Comparison of ENCODE assay signal across 15 mouse cellular contexts in genomic region chr8:61181592-61181991, GRCm38 (mm10). TPM values are rescaled to one million over a fixed set of nuclear protein-coding genes. Genes with fewer than 3 reads are reported as not detected.
A peak's percentile ranks its signal among the peaks of the same experiment; 100 is the strongest.
DNase-seq lines count a peak whose midpoint lies in the region; ATAC-seq and TF ChIP-seq lines count a peak whose summit lies in the region.
"Had no signal": no experiment of that assay in that cellular context is flagged by ENCODE, and none has a peak within 500 bp of the region (broad histone marks: within the 10 kb centered on the region; RNA-seq: fewer than 3 reads in every experiment).

No protein-coding gene starts in this region.

- no peaks in the 10 kb centered on the region for H3K27me3 ChIP-seq in intestine, embryonic 14.5 days (replicated peaks; ENCODE audit: control insufficient read depth, insufficient read depth, low read length)
- H3K27me3 ChIP-seq in intestine, postnatal 0 days (replicated peaks; ENCODE audit: control insufficient read depth, insufficient read depth, low read length), result no peaks in the 10 kb centered on the region
- no peaks in the 10 kb centered on the region for H3K27me3 ChIP-seq in liver, adult 2 months (ENCODE audit: control insufficient read depth, insufficient read depth, low read length)
- no peaks in the 10 kb centered on the region for H3K27me3 ChIP-seq in liver, embryonic 11.5 days (replicated peaks; ENCODE audit: control insufficient read depth, insufficient read depth, low read length)
- no peaks in the 10 kb centered on the region for H3K27me3 ChIP-seq in lung, embryonic 15.5 days
- H3K27me3 ChIP-seq: embryonic facial prominence, embryonic 13.5 days; embryonic facial prominence, embryonic 15.5 days had no signal

- DNase-seq in intestine, embryonic 14.5 days (ENCODE audit: low spot score), result peak; percentile 39
- peak; percentile 2 for DNase-seq in liver, adult 2 months (ENCODE audit: extremely low read depth, low read depth, low spot score)
- DNase-seq in liver, embryonic 11.5 days (ENCODE audit: low spot score), result no peak
- no peak for DNase-seq in lung, postnatal 14 days
- DNase-seq: adrenal gland, adult 2 months; adrenal gland, postnatal 25 days; embryo, embryonic 11 days had no signal

- H3K4me3 ChIP-seq in intestine, embryonic 14.5 days (ENCODE audit: low read depth, low read length), result no peak overlapping the region
- H3K4me3 ChIP-seq in intestine, postnatal 0 days (ENCODE audit: low read depth, low read length), result no peak overlapping the region
- H3K4me3 ChIP-seq in liver, adult 2 months (ENCODE audit: insufficient read depth, low read depth, low read length), result no peak overlapping the region
- no peak overlapping the region for H3K4me3 ChIP-seq in liver, embryonic 11.5 days (ENCODE audit: low read depth, low read length)
- no peak overlapping the region for H3K4me3 ChIP-seq in lung, embryonic 15.5 days
- H3K4me3 ChIP-seq: embryonic facial prominence, embryonic 13.5 days; embryonic facial prominence, embryonic 15.5 days; erythroblast, embryonic 14.5 days; forebrain, embryonic 10.5 days; forebrain, embryonic 12.5 days had no signal

- no peaks in the 10 kb centered on the region for H3K9me3 ChIP-seq in intestine, embryonic 14.5 days (ENCODE audit: control insufficient read depth, low read length)
- H3K9me3 ChIP-seq in intestine, postnatal 0 days (ENCODE audit: control insufficient read depth), result no peaks in the 10 kb centered on the region
- H3K9me3 ChIP-seq in liver, embryonic 11.5 days (ENCODE audit: control insufficient read depth, low read length), result no peaks in the 10 kb centered on the region
- H3K9me3 ChIP-seq in lung, embryonic 15.5 days, result no peaks in the 10 kb centered on the region
- H3K9me3 ChIP-seq: embryonic facial prominence, embryonic 13.5 days; embryonic facial prominence, embryonic 15.5 days; forebrain, embryonic 10.5 days had no signal

- no peaks in the 10 kb centered on the region for H3K4me1 ChIP-seq in intestine, embryonic 14.5 days (replicated peaks; ENCODE audit: control insufficient read depth, insufficient read depth, low read length)
- H3K4me1 ChIP-seq in intestine, postnatal 0 days (replicated peaks; ENCODE audit: control insufficient read depth, insufficient read depth, low read length), result 0 out of 2 replicates have a peak, but pooled peaks cover 6% of the 10 kb centered on the region
- no peaks in the 10 kb centered on the region; the same call in 1 of the 2 replicates for H3K4me1 ChIP-seq in liver, adult 2 months (ENCODE audit: control insufficient read depth, insufficient read depth, low read length)
- no peaks in the 10 kb centered on the region for H3K4me1 ChIP-seq in liver, embryonic 11.5 days (replicated peaks; ENCODE audit: control insufficient read depth, insufficient read depth, low read length)
- H3K4me1 ChIP-seq in lung, embryonic 15.5 days, result peaks cover 21% of the 10 kb centered on the region
- H3K4me1 ChIP-seq: embryonic facial prominence, embryonic 13.5 days; embryonic facial prominence, embryonic 15.5 days had no signal

- H3K27ac ChIP-seq in intestine, embryonic 14.5 days (ENCODE audit: low read depth), result no peak overlapping the region
- no peak overlapping the region for H3K27ac ChIP-seq in intestine, postnatal 0 days (ENCODE audit: low read depth, low read length)
- no peak overlapping the region for H3K27ac ChIP-seq in liver, adult 2 months (replicated peaks; ENCODE audit: insufficient read depth, low read depth, low read length)
- H3K27ac ChIP-seq in liver, embryonic 11.5 days (ENCODE audit: low read depth, low read length), result no peak overlapping the region
- 0 out of 2 replicates have a peak overlapping the region, but pooled peaks have one; percentile 21 for H3K27ac ChIP-seq in lung, embryonic 15.5 days
- H3K27ac ChIP-seq: embryonic facial prominence, embryonic 13.5 days; embryonic facial prominence, embryonic 15.5 days; forebrain, embryonic 10.5 days; forebrain, embryonic 12.5 days had no signal

- 61% methylated on average over 2 of the region's 2 CpGs for WGBS in intestine, embryonic 14.5 days
- 65% methylated on average over 2 of the region's 2 CpGs for WGBS in intestine, postnatal 0 days
- 78% methylated on average over 2 of the region's 2 CpGs for WGBS in liver, adult 2 months
- WGBS in liver, embryonic 11.5 days, result 62% methylated on average over 2 of the region's 2 CpGs
- 10% methylated on average over 2 of the region's 2 CpGs for WGBS in lung, embryonic 15.5 days

- no peak for ATAC-seq in intestine, embryonic 14.5 days (replicated peaks; ENCODE audit: low FRiP score, low TSS enrichment, low read depth)
- ATAC-seq in intestine, postnatal 0 days, result no peak
- ATAC-seq in liver, embryonic 11.5 days (replicated peaks; ENCODE audit: low FRiP score), result no peak
- peak; percentile 63; the same call in 1 of the 2 replicates for ATAC-seq in lung, embryonic 15.5 days (ENCODE audit: borderline replicate concordance, extremely low read depth, low FRiP score, low TSS enrichment)
- ATAC-seq: forebrain, embryonic 14.5 days had no signal

- H3K36me3 ChIP-seq in intestine, embryonic 14.5 days (ENCODE audit: control insufficient read depth, insufficient read depth, low read length), result no peaks in the 10 kb centered on the region
- no peaks in the 10 kb centered on the region for H3K36me3 ChIP-seq in intestine, postnatal 0 days (ENCODE audit: control insufficient read depth, insufficient read depth)
- no peaks in the 10 kb centered on the region for H3K36me3 ChIP-seq in liver, adult 2 months (ENCODE audit: control insufficient read depth, insufficient read depth, low read length)
- H3K36me3 ChIP-seq in liver, embryonic 11.5 days (ENCODE audit: control insufficient read depth, insufficient read depth, low read length), result no peaks in the 10 kb centered on the region
- H3K36me3 ChIP-seq in lung, embryonic 15.5 days, result no peaks in the 10 kb centered on the region
- H3K36me3 ChIP-seq: embryonic facial prominence, embryonic 13.5 days; embryonic facial prominence, embryonic 15.5 days; forebrain, embryonic 10.5 days; forebrain, embryonic 12.5 days had no signal

- H3K79me2 ChIP-seq in liver, adult 2 months (ENCODE audit: control insufficient read depth, insufficient read depth, low read length), result no peaks in the 10 kb centered on the region

- H3K4me2 ChIP-seq in intestine, embryonic 14.5 days (ENCODE audit: low read length), result no peak overlapping the region
- H3K4me2 ChIP-seq in intestine, postnatal 0 days (replicated peaks; ENCODE audit: low read depth), result no peak overlapping the region
- no peak overlapping the region for H3K4me2 ChIP-seq in liver, embryonic 11.5 days
- H3K4me2 ChIP-seq in lung, embryonic 15.5 days, result no peak overlapping the region
- H3K4me2 ChIP-seq: embryonic facial prominence, embryonic 13.5 days; embryonic facial prominence, embryonic 15.5 days; forebrain, embryonic 12.5 days had no signal

- no peak overlapping the region for H3K9ac ChIP-seq in intestine, embryonic 14.5 days (ENCODE audit: low read length)
- no peak overlapping the region for H3K9ac ChIP-seq in intestine, postnatal 0 days (ENCODE audit: low read depth, low read length)
- H3K9ac ChIP-seq in liver, adult 2 months (ENCODE audit: low read depth, low read length), result no peak overlapping the region
- H3K9ac ChIP-seq in liver, embryonic 11.5 days (ENCODE audit: low read depth, low read length), result no peak overlapping the region
- H3K9ac ChIP-seq in lung, embryonic 15.5 days, result no peak overlapping the region
- H3K9ac ChIP-seq: embryonic facial prominence, embryonic 13.5 days; embryonic facial prominence, embryonic 15.5 days; forebrain, embryonic 12.5 days had no signal

- no peak for TF ChIP-seq POLR2A in liver, adult 2 months (IDR thresholded peaks at IDR 0.05; ENCODE audit: extremely low read depth, insufficient read depth, low read length)

- no peak for TF ChIP-seq CTCF in intestine, postnatal 0 days (IDR thresholded peaks at IDR 0.05; ENCODE audit: low read depth)
- TF ChIP-seq CTCF in liver, adult 2 months (IDR thresholded peaks at IDR 0.05; ENCODE audit: low read depth, low read length), result no peak

RNA-seq across cellular contexts. Expression of gene Sh3rf1, which starts 42.1 kb away (rescaled TPM):
- 12.6 and 13.8 TPM in 2 replicates for polyA plus RNA-seq in intestine, embryonic 14.5 days (2014; fragmentation: Nextera tagmentation; extraction: Ambion mirVana)
- polyA plus RNA-seq in intestine, postnatal 0 days (2015; fragmentation: Nextera tagmentation; extraction: Ambion mirVana), result 7.9 and 8.3 TPM in 2 replicates
- 1.8 and 2.5 TPM in 2 replicates for total RNA-seq in liver, adult 2 months (2014; rRNA removed)
- 1.3 and 1.6 TPM in 2 replicates for polyA plus RNA-seq in liver, adult 2 months (2012; rRNA removed)
- 6.7 and 7.1 TPM in 2 replicates for polyA plus RNA-seq in liver, embryonic 11.5 days (2014; fragmentation: Nextera tagmentation; extraction: Ambion mirVana)
- 15.8 and 16.8 TPM in 2 replicates for polyA plus RNA-seq in lung, embryonic 15.5 days (2015; fragmentation: Nextera tagmentation; extraction: Ambion mirVana)

Comparison
In these comparisons a context has a peak if more than half of its experiments do, and no peak if none do; other contexts are left out.
1. DNase-seq: peak in intestine, embryonic 14.5 days (single experiment) and liver, adult 2 months (single experiment); none in liver, embryonic 11.5 days (single experiment) and lung, postnatal 14 days (single experiment).